Mouse (Mus musculus) kidney, postnatal 0 days (tissue): Measurements from ENCODE around the gene Atf5. TPM values are rescaled to one million over a fixed set of nuclear protein-coding genes. Genes with fewer than 3 reads are reported as not detected.

Source experiments
- ATAC-seq: fragments of 200-750 bp; cut with Nextera tagmentation; replicated peaks from 2 replicates; pipeline ENCODE4 v1.8.0; 2017; ENCODE audit warnings: low read depth, moderate number of reproducible peaks, moderate TSS enrichment, moderate library complexity; ENCODE audit not compliant: low FRiP score
- DNase-seq: peaks from one replicate; pipeline ENCODE4 v3.0.0-alpha.2; 2016; ENCODE audit warnings: low spot score
- H3K27ac ChIP-seq: fragments of 300-500 bp; sonication (generic); 2 replicates; pipeline ENCODE4 v1.5.1; 2014; ENCODE audit warnings: mild to moderate bottlenecking
- H3K27me3 ChIP-seq: fragments of 300-500 bp; sonication (generic); 2 replicates; pipeline ENCODE4 v1.6.1; 2014; ENCODE audit warnings: low read length, mixed read lengths; ENCODE audit not compliant: insufficient read depth
- H3K36me3 ChIP-seq: fragments of 300-500 bp; sonication (generic); 2 replicates; pipeline ENCODE4 v1.6.1; 2014; ENCODE audit warnings: low read length, mixed read lengths; ENCODE audit not compliant: insufficient read depth
- H3K4me1 ChIP-seq: fragments of 300-500 bp; sonication (generic); replicated peaks from 2 replicates; pipeline ENCODE4 v1.6.1; 2014; ENCODE audit warnings: antibody characterized with exemption, low read length, mixed read lengths; ENCODE audit not compliant: insufficient read depth
- H3K4me2 ChIP-seq: fragments of 300-500 bp; sonication (generic); 2 replicates; pipeline ENCODE4 v1.6.1; 2014; ENCODE audit warnings: mild to moderate bottlenecking, low read length, moderate library complexity, mixed read lengths
- H3K4me3 ChIP-seq: fragments of 300-500 bp; sonication (generic); replicated peaks from 2 replicates; pipeline ENCODE4 v1.5.1; 2014; ENCODE audit warnings: low read depth, low read length
- H3K9ac ChIP-seq: fragments of 300-500 bp; sonication (generic); 2 replicates; pipeline ENCODE4 v1.6.1; 2014; ENCODE audit warnings: low read depth, low read length
- H3K9me3 ChIP-seq: fragments of 300-500 bp; sonication (generic); replicated peaks from 2 replicates; pipeline ENCODE4 v1.6.1; 2016; ENCODE audit warnings: low read length, inconsistent platforms, mixed read lengths
- CTCF ChIP-seq: IDR thresholded peaks from 2 replicates; pipeline ENCODE4 v1.5.1; 2016; ENCODE audit warnings: antibody characterized with exemption, low read depth, mild to moderate bottlenecking, moderate library complexity
- WGBS: fragments of 180-500 bp; shearing (Covaris S2); extraction: QIAGEN DNeasy Blood & Tissue Kit; methylation state at CpG from one replicate; pipeline ENCODE4 v1.1.7; 2014; 5-methylcytosine and 5-hydroxymethylcytosine counted together
- polyA plus RNA-seq: library from polyadenylated mRNA; unstranded; fragments of >200 nt; fragmentation: Nextera tagmentation; extraction: Ambion mirVana; gene quantifications from 2 replicates; pipeline ENCODE4 v1.2.1, GENCODE M21; 2015

Gene Atf5
- polyA plus RNA-seq, 1 experiment from 2014 or later = 5.3 TPM

- TF ChIP-seq CTCF = no peak
- H3K9me3 ChIP-seq = no peaks in the 10 kb centered on the region
- WGBS = 79% methylated on average over 9 of the region's 9 CpGs
- no peak overlapping the region for H3K4me2 ChIP-seq
- ATAC-seq (no peak), DNase-seq (no peak)
- H3K27me3 ChIP-seq = no peaks in the 10 kb centered on the region
- H3K27ac ChIP-seq = no peak overlapping the region
- no peak overlapping the region for H3K9ac ChIP-seq
- peaks cover 18% of the 10 kb centered on the region for H3K4me1 ChIP-seq
- no peak overlapping the region for H3K4me3 ChIP-seq
- peaks cover 4% of the 10 kb centered on the region for H3K36me3 ChIP-seq
Observed at GRCm38 (mm10) chr7:44836423-44837053, 20.1 kb upstream of the Atf5 start.

GRCm38 (mm10) chr7:44836016-44836404, 19.6 kb upstream of the Atf5 start:
- DNase-seq (no peak), ATAC-seq (no peak)
- peaks cover 8% of the 10 kb centered on the region; the same call in 1 of the 2 replicates for H3K36me3 ChIP-seq
- WGBS = 32% methylated on average over 3 of the region's 3 CpGs
- no peak overlapping the region for H3K27ac ChIP-seq
- no peak for TF ChIP-seq CTCF
- no peak overlapping the region for H3K4me2 ChIP-seq
- peaks cover 18% of the 10 kb centered on the region for H3K4me1 ChIP-seq
- H3K4me3 ChIP-seq = no peak overlapping the region
- no peaks in the 10 kb centered on the region for H3K27me3 ChIP-seq
- H3K9me3 ChIP-seq = no peaks in the 10 kb centered on the region
- no peak overlapping the region for H3K9ac ChIP-seq

GRCm38 (mm10) chr7:44835373-44836015, 19.0 kb upstream of the Atf5 start:
- Histone ChIP-seq H3K4me1 (peaks cover 18% of the 10 kb centered on the region), H3K9me3 (no peaks in the 10 kb centered on the region), H3K4me3 (no peak overlapping the region), H3K36me3 (peaks cover 11% of the 10 kb centered on the region), H3K4me2 (no peak overlapping the region), H3K9ac (no peak overlapping the region), H3K27ac (no peak overlapping the region), H3K27me3 (no peaks in the 10 kb centered on the region)
- WGBS = 88% methylated on average over 1 of the region's 1 CpGs
- DNase-seq = no peak
- TF ChIP-seq CTCF = no peak
- no peak for ATAC-seq

GRCm38 (mm10) chr7:44832763-44833162, 16.3 kb upstream of the Atf5 start:
- no peak for DNase-seq
- WGBS = 66% methylated on average over 4 of the region's 4 CpGs
- no peak overlapping the region for H3K4me2 ChIP-seq
- H3K27ac ChIP-seq = no peak overlapping the region
- no peak for ATAC-seq
- H3K9me3 ChIP-seq = no peaks in the 10 kb centered on the region
- no peak overlapping the region for H3K4me3 ChIP-seq
- no peak overlapping the region for H3K9ac ChIP-seq
- H3K4me1 ChIP-seq = peaks cover 8% of the 10 kb centered on the region; the same call in 1 of the 2 replicates
- H3K27me3 ChIP-seq = no peaks in the 10 kb centered on the region
- peaks cover 32% of the 10 kb centered on the region for H3K36me3 ChIP-seq
- TF ChIP-seq CTCF = no peak

GRCm38 (mm10) chr7:44828706-44829105, 12.2 kb upstream of the Atf5 start:
- no peaks in the 10 kb centered on the region for H3K4me1 ChIP-seq
- WGBS = 91% methylated on average over 5 of the region's 5 CpGs
- H3K9ac ChIP-seq = no peak overlapping the region
- ATAC-seq (no peak), DNase-seq (no peak)
- no peak overlapping the region for H3K27ac ChIP-seq
- no peak overlapping the region for H3K4me3 ChIP-seq
- H3K36me3 ChIP-seq = peaks cover 32% of the 10 kb centered on the region
- H3K9me3 ChIP-seq = no peaks in the 10 kb centered on the region
- H3K4me2 ChIP-seq = no peak overlapping the region
- H3K27me3 ChIP-seq = no peaks in the 10 kb centered on the region
- no peak for TF ChIP-seq CTCF

GRCm38 (mm10) chr7:44826771-44827170, 10.3 kb upstream of the Atf5 start:
- WGBS = 52% methylated on average over 3 of the region's 3 CpGs
- no peak for ATAC-seq

More at GRCm38 (mm10) chr7:44826771-44827170, 10.3 kb upstream of the Atf5 start:
- Histone ChIP-seq H3K27me3 (no peaks in the 10 kb centered on the region), H3K36me3 (peaks cover 29% of the 10 kb centered on the region), H3K27ac (no peak overlapping the region), H3K4me2 (no peak overlapping the region), H3K4me1 (no peaks in the 10 kb centered on the region), H3K4me3 (no peak overlapping the region), H3K9me3 (no peaks in the 10 kb centered on the region), H3K9ac (no peak overlapping the region)
- no peak for DNase-seq
- TF ChIP-seq CTCF = no peak
